Mouse (Mus musculus): ENCODE results near the gene Nrxn2. TPM values are rescaled to one million over a fixed set of nuclear protein-coding genes. Genes with fewer than 3 reads are reported as not detected.

Nrxn2 gene
- polyA plus RNA-seq, 1 experiment from 2014 or later: 1.4 TPM

DNA sequence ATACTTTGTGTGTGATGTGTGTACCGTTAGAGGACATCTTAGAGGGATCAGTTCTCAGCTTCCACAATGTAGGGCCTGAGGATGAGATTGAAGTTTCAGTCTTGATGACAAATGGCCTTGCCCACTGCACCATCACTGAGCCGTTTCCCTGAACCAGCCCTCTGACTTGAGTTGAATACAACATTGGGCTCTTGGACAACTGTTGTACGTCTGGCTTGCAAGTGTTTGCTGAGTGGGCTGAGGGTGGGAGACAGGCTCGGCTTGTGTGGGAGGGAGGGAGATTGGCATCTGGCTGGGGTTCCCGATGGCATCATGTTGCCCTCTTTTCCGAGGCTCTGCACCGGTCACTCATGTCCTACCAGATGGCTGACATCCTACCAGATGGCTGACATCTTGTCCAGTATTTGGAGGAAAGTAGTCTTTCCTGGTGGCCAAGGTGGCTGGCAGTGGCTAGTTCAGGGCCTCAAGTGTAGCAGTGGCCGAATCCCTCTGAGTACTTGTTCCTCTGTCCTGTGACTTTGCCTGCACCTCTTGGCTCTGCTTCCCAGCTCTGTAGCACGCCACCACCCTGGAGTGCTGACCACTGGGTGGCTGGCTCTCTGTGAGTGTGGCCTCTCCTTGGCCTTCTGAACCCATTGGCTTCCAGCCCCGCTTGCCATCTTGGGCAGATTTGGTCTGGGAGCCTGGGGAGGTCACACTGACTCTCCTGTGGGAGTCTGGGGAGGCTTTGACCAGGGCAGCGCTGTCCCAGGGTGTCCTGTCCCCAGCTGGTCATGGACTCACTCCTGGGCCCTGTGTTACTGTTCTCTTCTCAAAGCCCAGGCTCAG lies 115.0 kb downstream of the Nrxn2 start:
- H3K27me3 ChIP-seq: peaks cover 77% of the 10 kb centered on the region
- ATAC-seq (ENCODE audit: insufficient number of reproducible peaks, low FRiP score, low TSS enrichment, low read depth): no peak
- no peak overlapping the region for H3K4me2 ChIP-seq
- no peak overlapping the region for H3K9ac ChIP-seq
- H3K36me3 ChIP-seq: no peaks in the 10 kb centered on the region
- H3K4me3 ChIP-seq: no peak overlapping the region
- peaks cover 21% of the 10 kb centered on the region for H3K4me1 ChIP-seq
- H3K27ac ChIP-seq: no peak overlapping the region
- no peaks in the 10 kb centered on the region for H3K9me3 ChIP-seq
- WGBS: 77% methylated on average over 11 of the region's 11 CpGs

GRCm38 (mm10) chr19:6534118-6534415 lies 115.5 kb downstream of the Nrxn2 start:
- 54% methylated on average over 5 of the region's 5 CpGs for WGBS
- Histone ChIP-seq H3K27ac (no peak overlapping the region), H3K4me3 (no peak overlapping the region), H3K36me3 (no peaks in the 10 kb centered on the region), H3K4me1 (peaks cover 21% of the 10 kb centered on the region), H3K4me2 (no peak overlapping the region), H3K9me3 (no peaks in the 10 kb centered on the region), H3K9ac (no peak overlapping the region), H3K27me3 (peaks cover 71% of the 10 kb centered on the region)
- ATAC-seq (ENCODE audit: insufficient number of reproducible peaks, low FRiP score, low TSS enrichment, low read depth): no peak

DNA sequence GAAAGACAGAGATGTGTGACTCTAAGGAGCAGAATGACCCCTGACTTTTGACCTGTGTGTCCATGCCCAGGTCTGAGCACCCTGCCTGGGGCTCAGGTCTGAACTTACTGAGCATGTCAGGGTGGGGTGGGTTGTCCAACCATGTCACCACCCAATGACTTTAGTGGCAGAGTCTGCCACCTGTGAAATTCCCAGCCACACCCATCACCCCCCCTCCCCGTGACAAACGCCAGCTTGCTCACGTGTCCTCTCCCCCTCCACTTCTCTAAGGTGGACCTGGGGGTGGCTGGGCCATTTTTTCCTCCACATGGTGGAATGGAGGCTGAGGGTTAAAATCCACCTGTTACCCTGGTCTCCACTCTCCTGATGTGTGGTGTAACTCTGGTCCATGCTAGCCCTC lies 117.7 kb downstream of the Nrxn2 start:
- Histone ChIP-seq H3K9ac (no peak overlapping the region), H3K27ac (no peak overlapping the region), H3K36me3 (no peaks in the 10 kb centered on the region), H3K9me3 (no peaks in the 10 kb centered on the region), H3K4me1 (peaks cover 17% of the 10 kb centered on the region), H3K27me3 (peaks cover 56% of the 10 kb centered on the region), H3K4me2 (no peak overlapping the region), H3K4me3 (no peak overlapping the region)
- ATAC-seq (ENCODE audit: insufficient number of reproducible peaks, low FRiP score, low TSS enrichment, low read depth): no peak
- 65% methylated on average over 3 of the region's 3 CpGs for WGBS

DNA sequence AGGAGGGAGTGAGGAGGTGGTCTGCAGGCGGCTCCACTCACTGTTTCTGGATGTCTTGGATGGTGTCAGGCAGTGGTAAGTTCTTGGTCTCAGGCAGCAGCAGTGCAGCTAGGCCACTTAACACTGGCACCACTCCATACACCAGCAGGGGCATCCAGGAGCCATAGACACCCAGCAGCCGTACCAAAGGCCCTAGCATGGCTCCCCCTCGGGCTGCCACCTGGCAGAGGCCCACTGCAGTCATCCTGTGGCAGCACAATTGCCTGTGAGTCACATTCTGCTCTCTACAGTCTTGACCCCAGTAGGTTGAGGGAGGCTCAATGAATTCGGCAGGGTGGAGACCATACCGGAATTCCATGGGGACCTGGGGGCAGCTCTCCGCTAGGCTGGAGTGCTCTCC lies 118.2 kb downstream of the Nrxn2 start:
- H3K27me3 ChIP-seq: peaks cover 51% of the 10 kb centered on the region
- ATAC-seq (ENCODE audit: insufficient number of reproducible peaks, low FRiP score, low TSS enrichment, low read depth): no peak
- H3K36me3 ChIP-seq: no peaks in the 10 kb centered on the region
- WGBS: 69% methylated on average over 6 of the region's 6 CpGs
- H3K4me2 ChIP-seq: no peak overlapping the region
- no peaks in the 10 kb centered on the region for H3K9me3 ChIP-seq
- no peak overlapping the region for H3K9ac ChIP-seq
- H3K4me1 ChIP-seq: peaks cover 12% of the 10 kb centered on the region
- H3K27ac ChIP-seq: no peak overlapping the region
- H3K4me3 ChIP-seq: no peak overlapping the region

- no peaks in the 10 kb centered on the region for H3K36me3 ChIP-seq
- ATAC-seq (ENCODE audit: insufficient number of reproducible peaks, low FRiP score, low TSS enrichment, low read depth): no peak
- H3K27ac ChIP-seq: no peak overlapping the region
- no peak overlapping the region for H3K4me2 ChIP-seq
- H3K4me1 ChIP-seq: peaks cover 4% of the 10 kb centered on the region; the same call in 1 of the 2 replicates
- H3K9ac ChIP-seq: no peak overlapping the region
- H3K4me3 ChIP-seq: no peak overlapping the region
- H3K9me3 ChIP-seq: no peaks in the 10 kb centered on the region
- H3K27me3 ChIP-seq: peaks cover 43% of the 10 kb centered on the region
- 67% methylated on average over 8 of the region's 8 CpGs for WGBS
These were observed 119.0 kb downstream of the Nrxn2 start for GRCm38 (mm10) chr19:6537526-6537925.

- Histone ChIP-seq H3K4me1 (no peaks in the 10 kb centered on the region), H3K4me2 (no peak overlapping the region), H3K9ac (no peak overlapping the region), H3K27me3 (peaks cover 32% of the 10 kb centered on the region), H3K9me3 (no peaks in the 10 kb centered on the region), H3K4me3 (no peak overlapping the region), H3K27ac (no peak overlapping the region), H3K36me3 (no peaks in the 10 kb centered on the region)
- 81% methylated on average over 6 of the region's 6 CpGs for WGBS
- no peak for ATAC-seq (ENCODE audit: insufficient number of reproducible peaks, low FRiP score, low TSS enrichment, low read depth)
These were observed 120.0 kb downstream of the Nrxn2 start for GRCm38 (mm10) chr19:6538546-6538945.

DNA sequence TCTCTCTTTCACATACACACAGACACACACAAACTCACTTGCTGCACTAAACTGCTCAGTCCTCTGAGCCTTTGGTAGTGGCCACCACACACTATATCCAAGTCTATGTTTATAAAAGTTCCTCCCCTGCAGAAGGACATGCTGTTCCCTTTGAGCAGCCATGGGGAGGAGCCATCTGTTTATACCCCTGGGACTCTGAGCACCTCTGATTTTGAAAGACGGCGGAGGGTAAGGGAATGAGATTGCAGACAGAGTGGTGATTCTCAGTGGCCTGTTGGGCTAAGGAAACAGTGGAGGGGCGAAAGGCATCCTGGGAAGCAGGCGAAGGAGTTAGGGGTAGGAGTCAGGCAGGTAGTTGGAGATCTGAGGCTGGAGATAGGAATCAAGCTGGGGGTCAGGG lies 121.1 kb downstream of the Nrxn2 start:
- H3K4me2 ChIP-seq: no peak overlapping the region
- ATAC-seq (ENCODE audit: insufficient number of reproducible peaks, low FRiP score, low TSS enrichment, low read depth): no peak
- H3K9ac ChIP-seq: no peak overlapping the region
- no peak overlapping the region for H3K4me3 ChIP-seq
- peaks cover 22% of the 10 kb centered on the region; the same call in 1 of the 2 replicates for H3K27me3 ChIP-seq
- H3K4me1 ChIP-seq: no peaks in the 10 kb centered on the region
- 74% methylated on average over 4 of the region's 4 CpGs for WGBS
- no peaks in the 10 kb centered on the region for H3K36me3 ChIP-seq
- H3K27ac ChIP-seq: no peak overlapping the region
- H3K9me3 ChIP-seq: no peaks in the 10 kb centered on the region

DNA sequence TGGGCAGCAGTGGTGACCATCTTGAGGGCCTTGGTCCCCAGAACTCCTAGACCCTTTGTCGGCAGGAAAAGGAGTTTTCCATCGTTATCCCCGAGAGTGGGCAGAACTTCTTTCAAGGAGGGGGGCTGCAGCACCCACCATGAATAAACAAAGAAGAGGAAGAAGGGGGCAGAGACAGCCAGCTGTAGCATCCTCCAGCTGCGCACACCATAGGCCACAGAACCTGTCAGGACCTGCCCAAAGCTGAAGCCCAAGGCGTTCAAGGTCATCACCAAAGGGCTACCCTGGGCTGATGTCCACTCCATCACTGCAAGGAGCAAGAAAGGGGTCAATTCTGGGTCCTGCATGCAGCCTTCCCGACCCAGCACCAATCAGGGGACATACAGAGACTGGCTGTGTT lies 121.7 kb downstream of the Nrxn2 start:
- Histone ChIP-seq H3K27ac (no peak overlapping the region), H3K4me3 (no peak overlapping the region), H3K4me2 (no peak overlapping the region), H3K9ac (no peak overlapping the region), H3K4me1 (no peaks in the 10 kb centered on the region), H3K27me3 (peaks cover 17% of the 10 kb centered on the region; the same call in 1 of the 2 replicates), H3K36me3 (no peaks in the 10 kb centered on the region), H3K9me3 (no peaks in the 10 kb centered on the region)
- ATAC-seq (ENCODE audit: insufficient number of reproducible peaks, low FRiP score, low TSS enrichment, low read depth): no peak
- 64% methylated on average over 6 of the region's 6 CpGs for WGBS

- no peaks in the 10 kb centered on the region for H3K4me1 ChIP-seq
- no peak for ATAC-seq (ENCODE audit: insufficient number of reproducible peaks, low FRiP score, low TSS enrichment, low read depth)
- 85% methylated on average over 7 of the region's 7 CpGs for WGBS
- peaks cover 14% of the 10 kb centered on the region; the same call in 1 of the 2 replicates for H3K27me3 ChIP-seq
- H3K4me2 ChIP-seq: no peak overlapping the region
- no peaks in the 10 kb centered on the region for H3K36me3 ChIP-seq
- no peak overlapping the region for H3K27ac ChIP-seq
- no peaks in the 10 kb centered on the region for H3K9me3 ChIP-seq
- H3K4me3 ChIP-seq: no peak overlapping the region
- H3K9ac ChIP-seq: no peak overlapping the region
These were observed 123.0 kb downstream of the Nrxn2 start for GRCm38 (mm10) chr19:6541521-6541920.

DNA sequence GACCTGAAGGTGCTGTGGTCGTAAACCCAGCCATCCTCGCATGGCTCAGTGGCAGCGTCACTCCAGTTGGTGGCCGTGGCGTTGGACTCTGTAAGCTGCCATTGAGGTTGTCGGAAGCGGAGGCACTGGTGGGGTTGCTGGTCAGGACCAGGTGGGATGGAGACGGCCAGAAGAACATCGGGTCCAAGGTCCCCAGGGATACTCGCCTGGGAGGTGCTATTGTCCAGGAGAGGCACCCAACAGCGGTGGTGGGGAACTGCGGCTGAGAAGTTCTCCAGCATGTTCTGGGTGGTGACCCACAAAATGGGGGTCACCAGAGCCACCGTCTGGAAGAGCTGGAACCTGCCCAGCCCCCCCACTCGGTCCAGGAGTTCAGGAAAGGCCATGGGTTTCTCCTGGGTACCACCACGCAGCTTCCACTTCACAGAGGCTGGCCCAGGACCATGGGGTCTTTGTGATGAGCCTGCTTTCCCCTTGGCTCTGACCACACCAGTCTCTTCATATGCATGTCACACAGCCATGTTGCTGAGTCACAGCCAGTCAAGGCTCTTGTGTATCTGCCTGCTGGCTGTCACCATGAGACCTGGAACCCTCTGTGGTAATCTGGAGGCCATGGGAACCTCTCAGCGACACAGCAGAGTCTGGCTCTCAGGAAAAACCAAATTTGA lies 124.0 kb downstream of the Nrxn2 start, which contains the start of gene Slc22a12:
Gene Slc22a12, minus strand, starts transcription at position 666 of the 668 bp plus-strand sequence.
- Histone ChIP-seq H3K36me3 (no peaks in the 10 kb centered on the region), H3K9ac (no peak within 1 kb of the TSS), H3K27ac (no peak within 1 kb of the TSS), H3K9me3 (no peaks in the 10 kb centered on the region), H3K4me3 (no peak within 1 kb of the TSS), H3K4me1 (no peaks in the 10 kb centered on the region), H3K27me3 (peaks cover 4% of the 10 kb centered on the region; the same call in 1 of the 2 replicates), H3K4me2 (no peak within 1 kb of the TSS)
- WGBS: 85% methylated on average over 16 of the region's 16 CpGs
- ATAC-seq (ENCODE audit: insufficient number of reproducible peaks, low FRiP score, low TSS enrichment, low read depth): no peak

DNA sequence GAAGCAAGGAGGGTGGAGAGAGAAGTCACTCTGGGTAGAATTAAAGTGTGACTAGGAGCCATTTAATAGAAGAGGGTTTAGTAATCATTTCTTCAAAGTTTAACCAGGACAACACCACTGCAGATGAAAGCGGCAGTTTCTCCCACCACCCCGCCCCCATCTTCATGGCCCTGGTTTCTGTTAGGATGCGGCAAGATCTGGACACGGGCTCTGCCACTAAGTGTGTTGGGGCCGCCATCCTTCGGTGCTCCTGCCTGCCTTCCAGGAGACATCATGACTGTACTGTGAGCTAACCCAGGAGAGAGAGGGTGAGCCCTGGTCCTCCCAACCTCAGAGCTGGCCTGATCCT lies 124.5 kb downstream of the Nrxn2 start:
- Histone ChIP-seq H3K36me3 (no peaks in the 10 kb centered on the region), H3K9me3 (no peaks in the 10 kb centered on the region), H3K4me1 (no peaks in the 10 kb centered on the region), H3K4me3 (no peak overlapping the region), H3K9ac (no peak overlapping the region), H3K27ac (no peak overlapping the region), H3K27me3 (peaks cover 3% of the 10 kb centered on the region; the same call in 1 of the 2 replicates), H3K4me2 (no peak overlapping the region)
- 91% methylated on average over 6 of the region's 6 CpGs for WGBS
- no peak for ATAC-seq (ENCODE audit: insufficient number of reproducible peaks, low FRiP score, low TSS enrichment, low read depth)

DNA sequence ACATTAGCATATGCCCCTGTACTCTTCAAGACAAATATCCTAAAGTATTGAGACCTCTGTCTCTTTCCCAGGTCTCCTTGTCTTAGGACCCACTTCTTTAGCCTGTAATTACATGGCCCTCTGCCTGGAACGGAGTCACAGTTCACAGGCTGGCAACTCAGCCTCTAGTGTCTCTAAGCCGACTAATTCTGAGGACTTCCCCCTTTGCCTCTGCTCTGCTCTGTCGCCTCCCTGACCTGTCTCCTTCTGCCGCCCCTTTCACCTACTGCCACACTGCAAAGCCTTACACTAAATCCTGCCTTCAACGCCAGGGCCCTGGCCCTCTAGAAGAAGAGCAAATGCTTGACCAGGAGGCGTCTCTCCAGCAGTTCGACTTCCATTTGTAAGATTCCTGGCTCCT lies 125.0 kb downstream of the Nrxn2 start:
- 54% methylated on average over 7 of the region's 7 CpGs for WGBS
- Histone ChIP-seq H3K27me3 (peaks cover 3% of the 10 kb centered on the region; the same call in 1 of the 2 replicates), H3K9me3 (no peaks in the 10 kb centered on the region), H3K4me2 (no peak overlapping the region), H3K36me3 (no peaks in the 10 kb centered on the region), H3K27ac (no peak overlapping the region), H3K4me1 (no peaks in the 10 kb centered on the region), H3K4me3 (no peak overlapping the region), H3K9ac (no peak overlapping the region)
- ATAC-seq (ENCODE audit: insufficient number of reproducible peaks, low FRiP score, low TSS enrichment, low read depth): no peak
